Mouse (Mus musculus): Measurements from ENCODE around the gene Unc93b1. TPM values are rescaled to one million over a fixed set of nuclear protein-coding genes. Genes with fewer than 3 reads are reported as not detected.

Gene Unc93b1
- total RNA-seq, 4 experiments from 2014 or later: 69.4 to 85.5 (median 71.5) TPM

DNA sequence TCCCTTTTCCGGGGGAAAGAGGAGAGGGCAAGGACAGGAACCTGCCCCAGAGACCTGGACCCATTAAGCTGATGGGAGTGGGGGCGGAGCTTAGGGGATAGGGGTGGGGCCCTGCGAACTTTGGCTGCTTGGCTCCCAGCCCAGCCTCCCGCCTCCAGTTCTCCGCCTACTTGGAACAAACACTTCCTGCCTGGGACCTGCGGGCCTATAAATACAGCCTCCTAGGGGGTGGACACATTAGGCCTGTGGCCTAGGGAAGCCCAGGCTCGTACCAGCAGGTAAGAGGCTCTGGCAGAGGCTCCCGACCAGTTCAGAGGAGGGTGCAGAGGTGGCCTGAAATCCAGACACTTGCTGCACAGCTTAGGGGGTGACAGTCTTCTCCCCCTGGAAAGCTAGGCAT lies 51.3 kb downstream of the Unc93b1 start, which contains the start of gene Acy3:
Gene Acy3 (plus strand): TSS at position 237 of the 400 bp plus-strand sequence.
- peak; percentile 83 for DNase-seq

DNA sequence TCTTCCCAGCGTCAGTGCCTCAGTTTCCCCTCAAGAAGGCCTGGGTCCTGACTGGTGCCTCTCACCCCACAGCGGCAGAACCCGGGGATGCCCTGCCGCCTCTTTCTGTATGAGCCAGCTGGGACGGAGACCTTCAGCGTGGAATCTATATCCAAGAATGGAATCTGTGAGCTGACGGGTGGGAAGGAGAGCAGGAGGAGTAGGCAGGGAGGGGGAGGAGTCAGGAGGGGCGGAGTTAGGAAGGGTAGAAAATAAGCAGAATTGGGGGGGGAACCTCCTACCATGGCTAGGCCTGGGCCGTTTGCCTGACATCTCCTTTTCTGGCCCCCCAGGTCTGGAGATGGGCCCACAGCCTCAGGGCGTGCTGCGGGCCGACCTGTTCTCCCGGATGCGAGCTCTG lies 53.1 kb downstream of the Unc93b1 start:
- no peak for DNase-seq

DNA sequence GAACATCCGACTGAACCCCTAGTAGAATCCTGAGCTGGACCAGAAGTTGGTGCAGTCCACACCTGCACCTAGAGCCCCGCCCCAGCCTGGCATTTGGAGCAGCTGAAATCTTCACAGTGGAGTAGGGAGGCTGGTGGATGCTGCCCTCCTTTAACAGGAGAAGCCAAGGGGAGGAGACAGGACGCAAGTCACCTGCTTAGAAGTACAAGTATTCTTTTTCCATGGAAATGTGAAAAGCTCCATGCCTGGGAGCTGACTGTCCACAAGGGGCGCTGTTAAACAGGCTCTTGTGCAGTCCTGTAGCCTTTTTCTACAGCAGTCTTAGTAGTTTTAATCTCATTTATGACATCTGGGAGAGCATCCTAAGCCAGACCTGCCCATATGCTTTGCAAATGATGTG lies 53.8 kb downstream of the Unc93b1 start:
- DNase-seq: no peak

DNA sequence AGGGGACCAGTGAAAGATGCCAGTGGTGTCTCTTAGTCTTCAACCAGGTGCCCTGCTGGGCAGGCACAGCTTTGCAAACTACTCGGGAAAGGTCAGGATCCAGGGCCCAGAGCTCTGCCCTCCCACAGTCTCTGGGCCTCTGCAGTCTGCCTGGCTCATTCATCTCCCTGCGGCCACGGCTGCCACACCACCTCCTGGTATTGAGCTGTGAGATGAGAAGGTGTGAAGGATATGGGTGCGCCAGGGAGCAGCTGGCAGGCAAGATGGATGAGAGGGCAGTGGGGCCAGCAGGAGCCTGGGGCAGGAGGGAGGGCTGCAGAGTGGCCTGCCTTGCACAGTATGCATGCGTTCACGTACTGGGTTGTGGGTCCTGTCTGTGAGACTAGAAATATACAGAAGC lies 55.8 kb downstream of the Unc93b1 start:
- DNase-seq: no peak

DNA sequence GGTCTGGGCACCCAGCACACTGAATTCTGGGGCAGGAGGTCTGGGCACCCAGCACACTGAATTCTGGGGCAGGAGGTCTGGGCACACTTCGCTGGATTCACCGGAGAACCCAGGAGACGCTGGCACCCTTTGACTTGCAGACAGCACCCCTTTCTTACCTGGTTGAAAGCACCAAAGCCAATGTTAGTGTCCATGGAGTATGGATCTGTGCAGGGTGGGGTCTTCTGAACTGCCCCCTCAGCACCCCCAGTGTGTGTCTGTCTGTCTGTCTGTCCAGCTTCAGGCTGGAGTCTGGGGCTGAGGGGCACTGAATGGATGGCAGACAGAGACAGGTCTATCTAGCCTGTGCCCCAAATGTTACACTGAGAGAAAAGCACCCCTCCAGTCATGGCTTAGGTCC lies 56.6 kb downstream of the Unc93b1 start:
- DNase-seq: no peak

DNA sequence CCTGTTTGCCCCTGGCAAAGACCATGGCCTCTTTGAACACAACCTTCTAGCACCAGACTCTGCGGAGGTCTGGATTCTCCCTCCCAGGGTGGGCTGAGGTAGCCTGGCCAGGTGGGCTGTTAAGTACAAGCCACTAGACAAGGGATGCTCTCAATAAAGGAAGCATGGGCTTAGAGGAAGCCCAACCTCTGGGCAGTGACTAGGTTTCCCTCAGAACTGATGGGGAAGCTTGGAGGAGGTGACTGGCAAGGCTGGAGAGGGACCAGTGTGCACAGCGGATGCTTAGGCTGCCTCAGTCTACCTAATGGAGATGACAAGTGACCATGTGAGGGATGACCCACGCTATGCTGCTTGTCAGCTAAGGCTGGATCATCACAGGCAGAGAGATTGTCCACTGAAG lies 57.0 kb downstream of the Unc93b1 start:
- DNase-seq: no peak

DNA sequence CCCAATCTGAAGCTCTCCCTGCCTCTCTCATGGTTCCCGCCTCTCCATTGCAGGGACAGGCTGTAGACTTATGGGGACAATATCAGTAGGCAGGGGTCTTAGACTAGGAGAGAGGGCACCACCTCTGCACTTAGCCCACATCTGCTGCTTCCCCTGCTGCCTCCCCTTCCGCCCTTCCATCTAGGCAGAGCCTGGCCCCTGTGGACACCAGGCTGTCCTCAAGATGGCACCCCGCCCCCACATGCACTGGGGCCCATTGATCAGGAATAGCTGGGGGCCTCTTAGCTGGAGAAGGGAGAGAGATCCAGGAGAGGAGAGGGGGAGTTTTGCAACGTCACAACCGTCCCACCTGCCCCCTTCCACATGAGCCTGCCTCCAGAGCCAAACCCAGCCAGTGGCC lies 57.4 kb downstream of the Unc93b1 start, which contains the start of gene Tbx10:
Gene Tbx10 (plus strand): TSS at position 337 of the 400 bp plus-strand sequence.
- DNase-seq: no peak

DNA sequence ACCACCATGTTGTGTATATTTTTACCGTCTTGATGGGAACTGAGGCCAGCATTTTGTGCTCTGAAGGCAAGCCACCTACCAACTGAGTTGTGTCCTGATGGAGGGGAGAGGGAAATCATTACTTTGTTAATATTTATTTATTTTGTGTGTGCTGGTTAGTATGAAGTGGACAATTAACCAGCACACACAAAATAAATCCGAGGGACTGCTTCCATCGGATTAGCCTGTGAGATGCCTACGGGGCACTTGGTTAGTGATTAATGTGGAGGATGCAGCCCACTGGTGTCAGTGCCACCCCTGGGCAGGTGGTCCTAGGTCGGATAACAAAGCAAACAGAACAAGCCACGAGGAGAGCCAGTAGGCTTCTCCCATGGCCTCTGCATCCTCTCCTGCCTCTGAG lies 59.9 kb downstream of the Unc93b1 start:
- DNase-seq: no peak

DNA sequence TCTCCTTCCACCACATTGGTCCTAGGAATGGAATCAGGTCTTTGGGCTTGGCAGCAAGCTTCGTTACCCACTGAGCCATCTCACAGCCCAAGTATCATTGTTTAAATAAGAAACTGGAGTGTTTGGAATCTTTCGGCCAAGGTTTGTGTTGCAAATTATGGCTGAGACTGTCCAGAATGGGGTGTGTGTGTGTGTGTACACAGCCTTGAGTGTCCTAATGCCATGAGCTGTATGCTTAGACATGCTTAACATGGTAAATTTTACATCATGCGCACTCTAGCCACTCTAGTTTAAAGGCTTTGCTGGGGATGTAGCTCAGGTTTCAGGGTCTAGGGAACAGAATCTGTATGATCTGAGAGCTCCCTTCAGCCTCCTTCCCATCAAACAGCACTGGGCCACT lies 60.5 kb downstream of the Unc93b1 start:
- DNase-seq: no peak

DNA sequence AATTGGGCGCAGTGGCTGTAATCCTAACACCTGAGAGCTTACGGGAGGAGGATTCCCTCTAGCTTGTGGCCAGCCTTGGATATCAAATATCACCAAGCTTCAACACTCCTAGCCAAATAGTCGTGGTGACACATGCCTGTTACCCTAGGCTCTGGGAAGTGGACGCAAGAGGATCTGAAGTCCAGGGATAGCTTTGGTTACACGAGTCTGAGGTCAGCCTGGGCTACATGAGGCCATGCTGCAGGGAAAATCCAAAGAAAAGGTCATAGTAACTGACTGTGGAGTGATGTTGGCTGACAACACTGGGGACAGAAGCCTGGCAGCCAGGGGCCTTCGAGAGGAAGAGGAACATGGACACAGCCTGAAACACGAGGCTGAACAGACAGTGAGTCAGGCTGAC lies 61.1 kb downstream of the Unc93b1 start:
- no peak for DNase-seq

DNA sequence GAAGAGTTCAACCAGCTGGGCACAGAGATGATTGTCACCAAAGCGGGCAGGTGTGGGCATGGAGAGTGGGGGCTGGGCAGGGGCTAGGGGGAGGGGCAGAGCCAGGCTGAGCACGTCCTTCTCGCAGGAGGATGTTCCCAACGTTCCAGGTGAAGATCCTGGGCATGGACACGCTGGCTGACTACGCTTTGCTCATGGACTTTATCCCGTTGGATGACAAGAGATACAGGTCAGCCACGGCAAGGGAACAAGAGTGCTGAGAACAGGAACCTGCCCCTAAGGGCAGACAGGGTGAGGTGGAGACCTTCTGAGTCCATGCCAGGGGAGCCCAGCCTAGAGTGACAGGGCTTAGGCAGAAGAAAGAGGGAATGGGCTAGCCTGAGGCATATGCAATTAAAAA lies 61.8 kb downstream of the Unc93b1 start:
- no peak for DNase-seq

DNA sequence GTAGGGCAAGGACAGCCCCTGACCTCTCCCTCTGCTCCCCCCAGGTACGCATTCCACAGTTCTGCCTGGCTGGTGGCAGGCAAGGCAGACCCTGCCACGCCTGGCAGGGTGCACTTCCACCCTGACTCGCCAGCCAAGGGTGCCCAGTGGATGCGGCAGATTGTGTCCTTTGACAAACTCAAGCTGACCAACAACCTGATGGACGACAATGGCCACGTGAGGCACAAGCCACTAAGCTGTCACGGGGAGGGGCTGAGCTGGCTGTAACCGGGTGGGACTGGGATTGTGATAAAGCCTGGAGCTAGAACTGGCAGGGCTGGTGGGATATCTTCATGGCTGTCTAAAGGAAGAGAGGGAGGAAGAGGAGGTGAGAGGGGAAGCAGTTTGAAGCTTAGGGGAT lies 62.2 kb downstream of the Unc93b1 start:
- no peak for DNase-seq

DNA sequence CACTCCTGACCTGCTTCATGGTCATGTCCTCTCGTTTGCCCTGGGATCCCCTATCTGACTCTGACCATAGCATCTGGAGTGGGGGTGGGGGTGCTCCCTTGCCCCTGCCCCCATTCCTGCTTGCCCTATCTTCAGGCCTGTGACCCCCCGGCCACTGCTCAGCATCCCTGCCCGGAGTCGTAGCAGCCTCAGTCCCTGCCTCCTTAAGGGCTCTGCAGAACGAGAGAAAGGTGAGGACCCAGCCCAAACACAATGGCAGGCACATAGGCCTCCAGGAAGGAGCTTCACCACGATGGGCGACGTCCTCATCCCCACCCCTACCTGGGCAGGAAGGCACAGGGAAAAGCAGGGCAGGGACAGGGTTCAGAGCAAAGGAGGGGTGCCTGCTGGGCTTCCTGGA lies 63.3 kb downstream of the Unc93b1 start:
- DNase-seq: no peak

Other genes with a start within 250 kb of the Unc93b1 start
- 100 to 1,000 TPM in 3 of 4 experiments, 10 to 100 TPM in 1; 99.3 to 161 (median 120) TPM for gene Lrp5, start 248.6 kb upstream of the Unc93b1 start, total RNA-seq (2022)
- 10 to 100 TPM; 29.1 to 42.7 (median 32.1) TPM for gene 1810055G02Rik, start 226.9 kb upstream of the Unc93b1 start, total RNA-seq (2022)
- gene Kmt5b, start 167.8 kb upstream of the Unc93b1 start, total RNA-seq (2022): 10 to 100 TPM; 46.7 to 80.0 (median 62.7) TPM
- gene Chka, start 83.4 kb upstream of the Unc93b1 start, total RNA-seq (2022): 100 to 1,000 TPM in 1 of 4 experiments, 10 to 100 TPM in 3; 69.8 to 329 (median 93.5) TPM
- 100 to 1,000 TPM in 2 of 4 experiments, 10 to 100 TPM in 2; 55.6 to 133 (median 95.0) TPM for gene Tcirg1, start 28.1 kb upstream of the Unc93b1 start, total RNA-seq (2022)
- 100 to 1,000 TPM; 241 to 358 (median 291) TPM for gene Ndufs8, start 22.4 kb upstream of the Unc93b1 start, total RNA-seq (2022)
- gene Aldh3b1, start 5.4 kb upstream of the Unc93b1 start, total RNA-seq (2022): 100 to 1,000 TPM in 2 of 4 experiments, 10 to 100 TPM in 2; 35.5 to 262 (median 145) TPM
- gene Aldh3b3, start 23.5 kb downstream of the Unc93b1 start, total RNA-seq (2022): 1 to 10 TPM in 2 of 4 experiments, under 1 TPM in 2; 0.11 to 1.5 (median 0.88) TPM
- 10 to 100 TPM in 2 of 4 experiments, 1 to 10 TPM in 2; 4.5 to 15.8 (median 9.7) TPM for gene Aldh3b2, start 37.1 kb downstream of the Unc93b1 start, total RNA-seq (2022)
- 10 to 100 TPM; 17.9 to 37.7 (median 23.4) TPM for gene Acy3, start 51.4 kb downstream of the Unc93b1 start, total RNA-seq (2022)
- gene Tbx10, start 57.6 kb downstream of the Unc93b1 start, total RNA-seq (2022): not detected
- gene Nudt8, start 65.4 kb downstream of the Unc93b1 start, total RNA-seq (2022): 10 to 100 TPM; 22.8 to 27.3 (median 24.7) TPM
- gene Gm49405, start 65.4 kb downstream of the Unc93b1 start, total RNA-seq (2022): 1 to 10 TPM in 3 of 4 experiments, under 1 TPM in 1; 0.61 to 1.7 (median 1.3) TPM
- 1 to 10 TPM; 1.5 to 2.5 (median 1.7) TPM for gene Doc2g, start 68.1 kb downstream of the Unc93b1 start, total RNA-seq (2022)
- gene Ndufv1, start 77.6 kb downstream of the Unc93b1 start, total RNA-seq (2022): 100 to 1,000 TPM; 235 to 340 (median 280) TPM
- 100 to 1,000 TPM; 366 to 409 (median 394) TPM for gene Gstp1, start 102.8 kb downstream of the Unc93b1 start, total RNA-seq (2022)
- gene Gstp2, start 110.8 kb downstream of the Unc93b1 start, total RNA-seq (2022): 10 to 100 TPM; 45.4 to 79.1 (median 67.8) TPM
- 1 to 10 TPM in 1 of 4 experiments, under 1 TPM in 3; 0.56 to 1.1 (median 0.77) TPM for gene Gstp3, start 124.4 kb downstream of the Unc93b1 start, total RNA-seq (2022)
- gene Cabp2, start 146.4 kb downstream of the Unc93b1 start, total RNA-seq (2022): not detected
- gene Cdk2ap2, start 162.0 kb downstream of the Unc93b1 start, total RNA-seq (2022): 100 to 1,000 TPM; 100 to 146 (median 129) TPM
- gene Pitpnm1, start 164.8 kb downstream of the Unc93b1 start, total RNA-seq (2022): 100 to 1,000 TPM in 1 of 4 experiments, 10 to 100 TPM in 3; 57.1 to 119 (median 84.1) TPM
- 100 to 1,000 TPM; 129 to 143 (median 134) TPM for gene Aip, start 190.7 kb downstream of the Unc93b1 start, total RNA-seq (2022)
- under 1 TPM in 2 of 4 experiments, not detected in 2; 0.06 to 0.08 TPM for gene Gpr152, start 204.6 kb downstream of the Unc93b1 start, total RNA-seq (2022)
- under 1 TPM; 0.23 to 0.59 (median 0.39) TPM for gene Cabp4, start 208.8 kb downstream of the Unc93b1 start, total RNA-seq (2022)
- 100 to 1,000 TPM; 174 to 210 (median 184) TPM for gene Coro1b, start 213.4 kb downstream of the Unc93b1 start, total RNA-seq (2022)
- 1 to 10 TPM; 2.2 to 4.4 (median 3.4) TPM for gene Ptprcap, start 218.4 kb downstream of the Unc93b1 start, total RNA-seq (2022)
- gene Rps6kb2, start 228.2 kb downstream of the Unc93b1 start, total RNA-seq (2022): 10 to 100 TPM; 29.2 to 53.0 (median 46.7) TPM
- gene Carns1, start 240.3 kb downstream of the Unc93b1 start, total RNA-seq (2022): 1 to 10 TPM; 3.6 to 6.8 (median 5.2) TPM

Measured in adrenal gland, adult 8-10 months (tissue).